Mouse (Mus musculus) urinary bladder, postnatal 10 days (tissue): ENCODE measurements around the gene Pnpla6.
"Not testable (repeated sequence)": the region's sequence is repeated elsewhere in the genome, so short reads cannot be mapped to it uniquely, and the experiment has no call there.

Source experiments
- DNase-seq: peaks from one replicate; pipeline ENCODE4 v3.0.0; 2022; ENCODE audit warnings: low spot score

Pnpla6 gene

GRCm38 (mm10) chr8:3576211-3576960 is 61.2 kb downstream of the Pnpla6 start:
- no peak for DNase-seq

GRCm38 (mm10) chr8:3579390-3580364 is 64.5 kb downstream of the Pnpla6 start:
- DNase-seq: no peak

GRCm38 (mm10) chr8:3581961-3582360 is 66.8 kb downstream of the Pnpla6 start:
- not testable (repeated sequence) for DNase-seq

- no peak for DNase-seq
These were observed 71.3 kb downstream of the Pnpla6 start for GRCm38 (mm10) chr8:3586452-3586851.

- no peak for DNase-seq
These were observed 71.8 kb downstream of the Pnpla6 start, which contains the start of gene Camsap3 for GRCm38 (mm10) chr8:3586993-3587390. Gene Camsap3, plus strand, starts transcription at chr8:3587293.

- no peak for DNase-seq
These were observed 72.4 kb downstream of the Pnpla6 start for GRCm38 (mm10) chr8:3587391-3588257.

- DNase-seq: no peak
These were observed 73.1 kb downstream of the Pnpla6 start for GRCm38 (mm10) chr8:3588258-3588633.

- no peak for DNase-seq
These were observed 78.3 kb downstream of the Pnpla6 start for GRCm38 (mm10) chr8:3593470-3593869.
